Mouse (Mus musculus): ENCODE results near the gene Hoxd8. TPM values are rescaled to one million over a fixed set of nuclear protein-coding genes. Genes with fewer than 3 reads are reported as not detected.

Gene Hoxd8
- 0.48 TPM for polyA plus RNA-seq (2014; fragmentation: Illumina TruSeq; extraction: RNeasy Lipid Tissue Mini Kit (QIAGEN cat#74804); ENCODE audit: insufficient read depth, low read depth, low replicate concordance)

DNA sequence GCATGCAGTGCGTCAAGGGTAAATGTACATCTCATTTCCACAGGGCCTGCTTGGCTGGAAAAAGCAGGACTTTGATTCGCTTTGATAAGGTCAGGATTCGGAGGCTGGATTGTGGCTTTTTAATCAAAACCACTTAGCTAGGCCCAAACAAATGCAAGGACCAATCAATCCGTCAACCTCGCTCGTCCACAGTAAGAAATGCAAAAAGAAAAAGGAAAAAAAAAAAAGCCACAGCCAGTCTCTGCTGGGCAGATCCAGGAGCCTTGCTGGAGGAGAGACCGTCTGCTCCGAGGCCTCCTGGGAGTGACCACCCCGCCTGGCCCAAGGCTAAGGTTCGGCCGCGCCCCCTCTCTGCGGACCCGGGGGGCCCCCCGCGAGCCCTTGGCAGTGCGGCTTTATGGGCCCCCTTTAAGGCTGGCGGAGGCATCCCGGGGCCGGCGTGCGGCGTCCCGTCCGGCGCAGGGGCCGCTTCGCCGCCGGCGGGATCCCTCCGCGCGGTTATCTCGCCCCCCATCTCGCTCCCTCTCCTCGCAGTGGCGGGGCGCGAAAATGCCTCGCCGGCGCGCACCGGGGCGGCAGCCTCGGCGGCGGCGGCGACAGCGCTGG, at the start of gene Hoxd8:
TSS of gene Hoxd8 (plus strand) at position 223 of the 606 bp plus-strand sequence.

DNA sequence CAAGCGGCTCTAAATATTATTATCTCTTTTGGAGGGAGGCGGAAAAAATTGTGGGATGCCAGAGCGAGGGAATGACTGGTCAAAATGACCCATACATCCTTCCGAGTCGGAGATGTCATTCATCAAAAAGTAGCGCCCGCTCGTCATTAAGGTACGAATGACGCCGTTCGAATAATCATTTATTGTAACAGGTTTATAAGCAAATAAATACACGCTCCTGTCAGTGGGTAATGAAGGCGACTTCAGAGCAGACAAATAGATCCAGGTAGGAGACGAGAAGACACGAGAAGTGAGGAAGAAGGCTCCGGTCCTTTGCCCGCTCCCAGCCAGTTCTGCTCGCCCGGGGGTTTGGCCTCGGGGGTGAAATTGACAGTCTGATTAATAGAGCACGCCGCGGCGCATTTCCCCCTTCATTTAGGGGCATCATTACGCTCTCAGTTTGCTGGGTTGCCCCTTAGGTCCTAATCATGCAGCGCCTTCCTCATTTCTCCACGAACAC, 44.9 kb upstream of the Hoxd8 start, which contains the start of gene Evx2:
TSS of gene Evx2 (minus strand) at position 51 of the 499 bp plus-strand sequence.

GRCm38 (mm10) chr2:74667842-74668357, 36.5 kb upstream of the Hoxd8 start, which contains the start of gene Hoxd13:
Hoxd13 (plus strand) TSS chr2:74668310.

DNA sequence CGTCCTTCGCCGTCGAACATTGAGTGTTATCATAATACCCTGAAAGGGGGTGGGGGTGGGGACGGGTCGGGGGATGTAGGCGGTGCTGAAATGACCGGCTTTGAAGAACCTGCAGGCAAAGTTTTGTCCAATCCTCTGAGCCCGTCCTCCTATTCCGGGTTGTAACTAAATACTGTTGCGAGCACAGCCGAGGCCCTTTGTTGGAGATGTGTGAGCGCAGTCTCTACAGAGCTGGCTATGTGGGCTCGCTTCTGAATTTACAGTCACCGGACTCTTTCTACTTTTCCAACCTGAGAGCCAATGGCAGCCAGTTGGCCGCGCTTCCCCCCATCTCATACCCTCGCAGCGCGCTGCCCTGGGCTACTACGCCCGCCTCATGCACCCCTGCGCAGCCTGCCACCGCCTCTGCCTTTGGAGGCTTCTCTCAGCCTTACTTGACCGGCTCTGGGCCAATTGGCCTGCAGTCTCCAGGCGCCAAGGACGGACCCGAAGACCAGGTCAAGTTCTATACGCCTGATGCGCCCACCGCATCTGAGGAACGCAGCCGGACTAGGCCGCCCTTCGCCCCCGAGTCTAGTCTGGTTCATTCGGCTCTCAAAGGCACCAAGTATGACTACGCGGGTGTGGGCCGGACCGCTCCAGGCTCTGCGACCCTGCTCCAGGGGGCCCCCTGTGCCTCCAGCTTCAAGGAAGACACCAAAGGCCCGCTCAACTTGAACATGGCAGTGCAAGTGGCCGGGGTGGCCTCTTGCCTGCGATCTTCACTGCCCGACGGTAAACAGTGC, 29.3 kb upstream of the Hoxd8 start, which contains the start of gene Hoxd12:
TSS of gene Hoxd12 (plus strand) at position 133 of the 785 bp plus-strand sequence.

GRCm38 (mm10) chr2:74678891-74679595, 25.4 kb upstream of the Hoxd8 start, which contains the start of gene Hoxd11:
Hoxd11 (plus strand) TSS chr2:74679557.

GRCm38 (mm10) chr2:74691022-74691951, 13.1 kb upstream of the Hoxd8 start, which contains the start of gene Hoxd10:
Hoxd10 (plus strand) TSS chr2:74691924.

DNA sequence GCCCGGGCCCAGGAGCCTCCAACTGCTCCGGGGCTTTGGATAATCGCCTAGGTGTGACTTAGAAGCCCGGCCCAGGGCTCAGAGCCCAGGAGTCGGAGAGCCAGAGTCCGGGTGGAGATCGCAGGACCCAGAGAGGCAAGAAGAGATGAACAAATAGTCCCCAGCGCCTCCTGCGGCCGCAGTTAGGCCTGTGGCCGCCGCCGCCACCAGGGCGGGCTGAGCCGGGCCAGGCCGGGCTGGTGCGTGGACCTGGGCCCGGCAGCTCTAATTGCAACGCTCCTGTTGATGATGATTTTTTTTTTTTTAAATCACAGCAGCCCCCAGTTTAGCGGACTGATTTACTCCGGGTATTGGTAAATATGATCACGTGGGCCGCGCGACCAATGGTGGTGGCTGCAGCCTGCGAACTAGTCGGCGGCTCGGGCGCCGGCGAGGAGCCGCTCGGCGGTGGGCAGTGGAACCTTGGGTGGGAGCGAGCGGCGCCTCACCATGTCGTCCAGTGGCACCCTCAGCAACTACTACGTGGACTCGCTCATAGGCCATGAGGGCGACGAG, 6.8 kb upstream of the Hoxd8 start, which contains the start of gene Hoxd9:
TSS of gene Hoxd9 (plus strand) at position 161 of the 555 bp plus-strand sequence.

GRCm38 (mm10) chr2:74711721-74712621, 7.6 kb downstream of the Hoxd8 start, which contains the start of the genes Hoxd3 and Hoxd4:
Hoxd3 (plus strand) TSS chr2:74711927.
Hoxd4 (plus strand) TSS chr2:74711929.

DNA sequence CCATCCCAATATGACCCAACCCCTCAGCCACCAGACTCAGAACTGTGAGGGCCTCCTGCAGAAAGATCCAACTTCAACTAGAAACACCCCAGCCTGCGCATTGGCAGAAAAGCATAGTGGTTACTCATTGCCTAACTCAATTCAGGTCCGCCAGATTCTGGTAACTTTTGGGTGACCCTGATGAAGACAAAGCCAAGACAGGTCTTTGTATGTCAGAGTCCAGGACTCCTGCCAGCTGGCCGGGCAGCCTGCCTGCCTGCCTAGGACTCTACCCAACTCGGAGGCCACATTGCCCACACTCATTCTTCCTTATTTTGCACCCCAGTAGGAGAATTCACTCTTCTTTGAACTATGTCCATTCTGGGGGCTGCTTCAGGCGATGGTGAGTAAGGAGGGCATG, 22.1 kb downstream of the Hoxd8 start, which contains the start of gene Gm28230:
TSS of gene Gm28230 (plus strand) at position 178 of the 400 bp plus-strand sequence.

Other genes with a start within 250 kb of the Hoxd8 start
- 4.3 TPM for gene Lnpk, start 125.2 kb upstream of the Hoxd8 start, polyA plus RNA-seq (2014; fragmentation: Illumina TruSeq; extraction: RNeasy Lipid Tissue Mini Kit (QIAGEN cat#74804); ENCODE audit: insufficient read depth, low read depth, low replicate concordance)
- gene Evx2, start 45.1 kb upstream of the Hoxd8 start, polyA plus RNA-seq (2014; fragmentation: Illumina TruSeq; extraction: RNeasy Lipid Tissue Mini Kit (QIAGEN cat#74804); ENCODE audit: insufficient read depth, low read depth, low replicate concordance), result not detected
- gene Hoxd13, start 36.3 kb upstream of the Hoxd8 start, polyA plus RNA-seq (2014; fragmentation: Illumina TruSeq; extraction: RNeasy Lipid Tissue Mini Kit (QIAGEN cat#74804); ENCODE audit: insufficient read depth, low read depth, low replicate concordance), result not detected
- gene Hoxd12, start 29.6 kb upstream of the Hoxd8 start, polyA plus RNA-seq (2014; fragmentation: Illumina TruSeq; extraction: RNeasy Lipid Tissue Mini Kit (QIAGEN cat#74804); ENCODE audit: insufficient read depth, low read depth, low replicate concordance), result not detected
- gene Hoxd11, start 25.1 kb upstream of the Hoxd8 start, polyA plus RNA-seq (2014; fragmentation: Illumina TruSeq; extraction: RNeasy Lipid Tissue Mini Kit (QIAGEN cat#74804); ENCODE audit: insufficient read depth, low read depth, low replicate concordance), result not detected
- gene Hoxd10, start 12.7 kb upstream of the Hoxd8 start, polyA plus RNA-seq (2014; fragmentation: Illumina TruSeq; extraction: RNeasy Lipid Tissue Mini Kit (QIAGEN cat#74804); ENCODE audit: insufficient read depth, low read depth, low replicate concordance), result not detected
- 0.21 TPM for gene Hoxd9, start 6.9 kb upstream of the Hoxd8 start, polyA plus RNA-seq (2014; fragmentation: Illumina TruSeq; extraction: RNeasy Lipid Tissue Mini Kit (QIAGEN cat#74804); ENCODE audit: insufficient read depth, low read depth, low replicate concordance)
- not detected for gene Hoxd3, start 7.3 kb downstream of the Hoxd8 start, polyA plus RNA-seq (2014; fragmentation: Illumina TruSeq; extraction: RNeasy Lipid Tissue Mini Kit (QIAGEN cat#74804); ENCODE audit: insufficient read depth, low read depth, low replicate concordance)
- 0.17 TPM for gene Hoxd4, start 7.3 kb downstream of the Hoxd8 start, polyA plus RNA-seq (2014; fragmentation: Illumina TruSeq; extraction: RNeasy Lipid Tissue Mini Kit (QIAGEN cat#74804); ENCODE audit: insufficient read depth, low read depth, low replicate concordance)
- gene Gm28230, start 22.1 kb downstream of the Hoxd8 start, polyA plus RNA-seq (2014; fragmentation: Illumina TruSeq; extraction: RNeasy Lipid Tissue Mini Kit (QIAGEN cat#74804); ENCODE audit: insufficient read depth, low read depth, low replicate concordance), result not detected
- gene Hoxd1, start 58.4 kb downstream of the Hoxd8 start, polyA plus RNA-seq (2014; fragmentation: Illumina TruSeq; extraction: RNeasy Lipid Tissue Mini Kit (QIAGEN cat#74804); ENCODE audit: insufficient read depth, low read depth, low replicate concordance), result not detected
- gene Mtx2, start 121.2 kb downstream of the Hoxd8 start, polyA plus RNA-seq (2014; fragmentation: Illumina TruSeq; extraction: RNeasy Lipid Tissue Mini Kit (QIAGEN cat#74804); ENCODE audit: insufficient read depth, low read depth, low replicate concordance), result 33.6 TPM

All from lung, adult 10 weeks (tissue).